Mouse (Mus musculus) G1E (cell line): ENCODE data around the gene Cfp.

ENCODE experiments used
- CTCF ChIP-seq: IDR thresholded peaks from 2 replicates; pipeline ENCODE4 v1.5.1; 2012; ENCODE audit warnings: low read depth, low read length, inconsistent platforms, mixed read lengths
- GATA1 ChIP-seq: IDR thresholded peaks from 2 replicates; pipeline ENCODE4 v1.6.1; 2012; ENCODE audit warnings: borderline replicate concordance, low read length, inconsistent platforms, mixed read lengths
- TAL1 ChIP-seq: conservative IDR thresholded peaks from 2 replicates; pipeline ENCODE4 v1.6.1; 2012; ENCODE audit warnings: low read depth, low read length, inconsistent platforms, mixed read lengths

- TF ChIP-seq CTCF, result no peak
- no peak for TF ChIP-seq GATA1
- no peak for TF ChIP-seq TAL1
These were observed 608 bp upstream of the Cfp start for GRCm38 (mm10) chrX:20931963-20932362.
